Mouse (Mus musculus) left cerebral cortex, postnatal 4 days (tissue): ENCODE measurements at regions not wholly inside any gene's neighbourhood (a gene's known extent, or its start where the extent isn't known, plus 50 kb on each side); places are given as distances from the start of the nearest gene placed in this dataset.
A peak's percentile ranks its signal among the peaks of the same experiment; 100 is the strongest.

Experiments
- DNase-seq: peaks from one replicate; pipeline ENCODE4 v3.0.0-alpha.2; 2022
- intact Hi-C: fragments of 180-260 bp; cut with DNase I; formaldehyde crosslinking; loops from one replicate; pipeline ENCODE4 v1.15.1; 2025

GRCm38 (mm10) chr9:51379589-51379988 lies 50.9 kb upstream of the 1810046K07Rik start:
- no peak for DNase-seq
- intact Hi-C loops: no loop called here

DNA sequence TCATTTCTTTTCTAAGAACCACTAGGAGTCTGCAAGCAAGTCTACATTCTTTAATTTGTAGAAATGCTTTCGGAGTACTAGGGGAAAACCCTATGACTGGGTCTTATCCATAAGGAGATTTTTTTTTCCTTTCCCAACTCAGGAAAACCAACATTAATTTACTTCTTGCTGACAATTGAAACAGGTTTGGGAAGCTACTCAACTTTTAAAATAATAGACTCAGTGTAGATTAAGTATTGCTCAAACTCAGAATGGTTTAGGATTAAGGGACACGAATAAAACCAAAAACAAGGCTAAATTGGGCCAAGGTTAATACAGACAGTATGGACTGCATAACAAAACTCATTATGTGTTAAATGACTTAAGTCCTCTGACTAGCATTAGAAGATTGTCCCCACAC lies 65.2 kb upstream of the 1810046K07Rik start:
- intact Hi-C loops: no loop called here
- no peak for DNase-seq

- intact Hi-C loops: no loop called here
- peak; percentile 59 for DNase-seq
Measured at GRCm38 (mm10) chr9:51394372-51394771, 65.7 kb upstream of the 1810046K07Rik start.

DNA sequence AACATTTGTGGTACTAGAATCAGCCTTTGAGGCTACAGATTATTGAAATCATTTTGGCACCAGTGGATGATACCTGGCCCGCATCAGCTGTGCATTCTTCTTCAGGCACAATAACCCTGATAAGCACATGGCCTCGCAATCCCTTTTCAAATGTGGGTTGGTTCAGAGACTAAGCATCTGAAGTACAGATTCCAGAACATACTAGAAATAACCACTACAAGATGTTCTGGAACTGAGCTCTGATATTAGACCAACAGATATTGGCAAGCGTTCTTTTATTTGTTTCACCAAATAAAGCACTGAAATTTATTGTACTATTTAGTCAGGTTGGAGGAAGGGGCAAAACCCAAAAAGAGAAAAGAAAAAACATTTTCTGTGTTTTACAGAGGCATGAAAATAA lies 68.1 kb upstream of the 1810046K07Rik start:
- intact Hi-C loops: no loop called here
- DNase-seq: no peak

DNA sequence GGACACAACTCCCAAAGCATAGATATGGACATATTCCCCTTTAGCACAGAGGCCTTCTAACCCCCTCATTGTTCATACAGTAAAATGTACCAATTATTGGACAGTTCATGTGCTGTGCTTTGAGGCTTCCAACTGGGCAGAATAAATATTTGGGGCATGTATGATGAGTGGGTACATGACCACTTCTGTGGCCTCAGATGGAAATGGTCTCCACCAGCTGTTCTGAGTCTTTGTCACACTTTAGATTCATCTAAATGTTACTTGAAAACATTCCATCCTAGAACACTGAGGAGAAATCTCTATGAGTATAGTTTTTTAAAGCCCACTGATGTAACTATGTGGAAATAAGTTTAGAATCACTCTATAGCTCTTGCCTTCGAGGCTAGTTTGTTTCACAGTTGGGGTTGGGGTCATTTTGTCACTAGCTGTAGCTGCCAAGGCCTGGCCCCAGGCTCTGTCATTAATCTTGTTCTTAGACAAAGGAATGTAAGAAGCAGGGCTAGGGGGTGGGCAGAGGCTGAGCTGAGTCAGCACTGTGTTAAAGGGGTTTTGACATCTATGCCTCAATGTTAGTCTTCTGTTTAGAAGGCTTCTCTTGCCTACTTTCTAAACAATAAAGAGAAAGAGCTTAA lies 69.0 kb upstream of the 1810046K07Rik start:
- intact Hi-C loops: no loop called here
- DNase-seq: no peak

- intact Hi-C loops: no loop called here
- no peak for DNase-seq
Measured at GRCm38 (mm10) chr9:51398886-51399285, 70.2 kb upstream of the 1810046K07Rik start.

GRCm38 (mm10) chr9:51399356-51399755 lies 70.6 kb upstream of the 1810046K07Rik start:
- no peak for DNase-seq
- intact Hi-C loops: no loop called here

DNA sequence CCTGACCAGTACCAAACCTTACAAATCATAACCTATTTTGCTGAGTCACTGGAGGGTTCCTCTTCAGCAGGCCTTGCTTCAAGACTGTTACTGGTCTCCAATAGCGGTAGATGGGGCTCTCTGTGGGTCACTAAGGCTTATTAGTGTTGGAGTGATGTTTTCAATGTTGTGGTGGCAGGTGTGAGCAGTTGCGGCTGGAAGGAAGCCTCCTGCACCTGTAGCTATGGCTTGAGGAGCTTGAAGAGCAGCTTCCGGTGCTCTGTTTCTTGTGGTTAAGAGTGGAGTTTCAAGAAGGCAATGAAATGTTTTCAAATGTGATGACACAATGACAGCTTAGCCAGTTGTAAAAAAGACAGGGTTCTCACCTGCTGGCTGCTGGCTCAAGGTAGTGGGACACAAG lies 73.1 kb upstream of the 1810046K07Rik start:
- DNase-seq: no peak
- intact Hi-C loops: no loop called here

DNA sequence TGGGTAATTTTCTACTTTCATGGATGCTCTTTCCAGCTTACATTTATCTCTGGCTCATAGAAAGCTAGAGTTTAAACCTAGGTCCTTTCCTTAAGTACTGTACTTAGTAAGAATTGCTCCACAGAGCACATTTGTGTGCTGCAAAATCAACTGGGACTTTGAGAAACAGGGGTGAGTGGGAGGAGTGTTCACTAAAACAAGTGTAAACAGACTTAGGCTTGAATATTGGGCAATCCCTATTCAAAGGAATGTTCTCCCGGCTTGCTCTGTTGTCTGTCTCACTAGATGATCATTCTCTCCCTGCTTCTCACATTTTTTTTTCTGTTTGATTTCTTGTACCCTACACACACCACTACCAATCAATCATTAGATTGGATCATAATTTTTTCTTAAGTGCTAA lies 79.3 kb upstream of the 1810046K07Rik start:
- intact Hi-C loops: no loop called here
- DNase-seq: no peak

DNA sequence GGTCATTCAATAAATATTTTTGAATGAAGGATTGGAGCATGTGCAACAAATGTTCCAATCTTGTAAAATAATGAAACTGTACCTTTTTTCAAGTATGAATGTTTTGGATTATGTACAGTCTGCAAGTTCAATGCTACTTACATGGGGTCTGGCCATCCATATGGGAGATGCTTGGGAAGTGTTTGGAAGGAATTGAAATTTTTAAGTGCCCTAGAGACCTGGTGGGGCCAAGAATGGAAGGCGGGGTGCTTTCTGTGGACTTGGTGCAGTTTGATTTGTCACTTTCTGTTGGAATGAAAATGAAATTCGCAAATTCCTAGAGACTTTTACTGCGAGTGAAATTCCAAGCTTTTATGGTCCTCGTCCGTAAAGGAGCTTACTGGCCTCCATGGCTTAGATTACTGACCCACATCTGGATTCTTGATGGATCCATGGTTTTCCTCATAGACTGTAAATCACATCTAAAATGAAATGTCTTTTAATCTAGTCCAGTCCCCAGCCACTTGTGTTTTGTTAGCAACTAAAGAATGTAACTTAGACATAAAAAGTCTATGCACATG lies 90.3 kb upstream of the 1810046K07Rik start:
- intact Hi-C loops: no loop called here

DNA sequence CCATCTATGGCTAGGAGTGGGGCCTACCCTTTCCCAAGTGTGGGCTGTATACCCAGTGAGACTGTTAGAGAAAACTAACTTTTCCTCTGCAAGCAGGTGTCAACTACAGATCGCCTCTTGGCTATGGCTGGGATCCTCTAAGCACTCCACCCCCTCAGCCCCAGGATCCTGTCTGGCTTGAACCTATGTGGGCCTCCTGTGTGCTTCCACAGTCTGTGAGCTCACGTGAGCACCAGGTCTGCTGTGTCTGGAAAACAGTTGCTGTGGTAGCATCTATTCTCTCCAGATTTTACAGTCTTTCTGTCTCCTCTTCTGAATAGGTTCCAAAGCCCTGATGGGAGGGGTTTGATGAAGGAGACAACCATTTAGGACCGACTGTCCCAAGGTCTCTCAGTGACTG lies 93.8 kb upstream of the 1810046K07Rik start:
- intact Hi-C loops: loop anchor here (5.0 kb wide), 1 partner anchor 345 kb away; the partner anchor contains the start of gene Arhgap20
- DNase-seq: no peak

More for the DNA sequence above, 90.3 kb upstream of the 1810046K07Rik start:
- no peak for DNase-seq

GRCm38 (mm10) chr9:51423341-51423740 lies 94.6 kb upstream of the 1810046K07Rik start:
- no peak for DNase-seq
- intact Hi-C loops: loop anchor here (5.0 kb wide), 1 partner anchor 344 kb away; the partner anchor contains the start of gene Arhgap20

GRCm38 (mm10) chr9:51430426-51430825 lies 101.7 kb upstream of the 1810046K07Rik start:
- DNase-seq: no peak
- intact Hi-C loops: no loop called here

GRCm38 (mm10) chr9:51437130-51437529 lies 108.4 kb upstream of the 1810046K07Rik start:
- no peak for DNase-seq
- intact Hi-C loops: no loop called here

DNA sequence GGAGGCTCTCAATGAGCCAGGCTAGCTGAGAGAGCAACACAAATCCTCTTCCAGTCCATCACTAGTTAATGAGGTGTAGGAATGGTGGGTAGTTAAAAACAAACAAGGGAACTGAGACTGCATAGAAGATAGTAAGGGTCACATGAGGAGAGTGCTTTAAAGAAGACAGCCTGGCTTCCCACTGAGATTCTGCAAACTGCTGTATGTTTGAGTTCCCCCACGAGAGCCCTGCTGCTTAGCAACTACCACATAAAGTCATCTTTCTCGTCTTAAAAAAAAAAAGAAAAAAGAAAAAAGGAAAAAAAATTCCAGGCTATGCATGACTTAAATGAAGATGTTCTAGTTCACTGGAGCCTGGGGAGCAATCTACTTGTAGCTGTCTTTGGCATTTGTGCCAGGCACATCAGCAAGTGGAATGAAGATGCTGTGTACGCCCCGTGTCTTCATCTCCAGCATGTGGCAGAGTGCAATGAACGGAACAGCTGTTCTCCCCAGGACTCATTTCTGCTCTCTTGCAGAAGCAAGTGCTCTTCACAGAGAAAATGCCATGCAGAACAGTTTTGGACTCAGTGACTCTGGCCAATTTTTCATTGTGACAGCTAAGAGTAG lies 113.2 kb upstream of the 1810046K07Rik start:
- peak; percentile 40 for DNase-seq
- intact Hi-C loops: no loop called here

GRCm38 (mm10) chr9:51455690-51456089 lies 127.0 kb upstream of the 1810046K07Rik start:
- peak; percentile 7 for DNase-seq
- intact Hi-C loops: no loop called here

DNA sequence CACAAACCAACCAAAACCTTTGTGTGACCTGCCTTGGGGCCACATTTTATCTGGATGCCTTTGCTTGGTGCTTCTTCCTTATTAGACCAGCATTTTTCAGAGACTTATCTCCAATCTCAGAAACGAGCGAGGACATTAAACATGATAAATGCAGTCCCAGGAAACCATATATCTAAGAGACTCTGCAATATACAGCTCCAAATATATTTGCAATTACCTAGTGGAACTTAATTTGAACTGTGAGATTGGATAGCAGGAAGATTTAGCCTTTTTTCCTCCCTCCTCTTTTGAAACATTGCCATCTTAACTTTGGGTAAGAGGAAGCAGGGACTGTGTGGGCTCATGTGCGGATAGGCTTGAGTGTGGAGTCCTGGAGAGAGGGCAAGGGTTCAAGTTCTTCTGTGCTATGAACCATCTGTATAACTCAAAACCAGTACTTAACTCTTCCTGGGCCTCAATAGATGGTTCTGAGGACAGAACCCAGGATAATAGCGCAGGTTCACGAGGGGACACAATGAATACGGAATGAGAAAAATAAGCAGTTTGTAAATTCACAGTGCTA lies 133.8 kb upstream of the 1810046K07Rik start:
- no peak for DNase-seq
- intact Hi-C loops: no loop called here

- DNase-seq: no peak
- intact Hi-C loops: no loop called here
Measured at GRCm38 (mm10) chr9:51470031-51470430, 141.3 kb upstream of the 1810046K07Rik start.

GRCm38 (mm10) chr9:51476511-51477056 lies 147.9 kb upstream of the 1810046K07Rik start:
- intact Hi-C loops: no loop called here
- DNase-seq: no peak

GRCm38 (mm10) chr9:51487840-51488239 lies 159.1 kb upstream of the 1810046K07Rik start:
- intact Hi-C loops: no loop called here
- no peak for DNase-seq

DNA sequence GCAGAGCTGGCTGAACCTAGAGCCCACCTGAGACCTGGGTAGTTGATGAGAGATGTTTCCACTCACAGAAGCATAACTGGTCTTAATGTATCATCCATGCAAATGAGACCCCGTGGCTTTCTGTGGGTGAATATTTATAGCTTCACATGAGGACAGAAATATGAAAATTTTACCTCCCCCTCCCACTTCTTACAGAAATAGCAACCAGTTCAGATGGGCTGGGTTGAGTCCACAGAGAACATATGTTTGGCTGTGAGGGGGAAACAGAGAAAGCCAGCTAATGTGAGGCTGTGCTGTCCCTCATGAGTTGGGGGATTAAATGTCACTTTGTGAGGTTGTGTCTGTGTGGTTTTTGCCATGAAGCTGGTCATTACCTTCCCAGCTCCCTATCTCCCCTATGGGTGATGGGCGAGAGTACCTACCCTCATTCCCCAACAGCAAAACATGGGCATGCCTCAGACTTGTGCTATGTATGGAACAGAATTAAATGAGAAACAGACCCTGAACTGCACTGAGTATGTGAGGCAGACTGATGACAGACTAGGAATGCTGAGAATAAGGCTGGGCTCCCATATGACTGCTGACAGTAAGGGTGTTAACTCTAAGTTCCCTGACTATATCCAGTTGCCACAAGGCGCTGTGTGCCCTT lies 178.7 kb upstream of the 1810046K07Rik start:
- DNase-seq: no peak
- intact Hi-C loops: no loop called here
